Comparison of ENCODE assay signal across 22 mouse cellular contexts in genomic region chr2:167817030-167817429, GRCm38 (mm10).
DNase-seq lines count a peak whose midpoint lies in the region; ATAC-seq and TF ChIP-seq lines count a peak whose summit lies in the region.
"Had no signal": no experiment of that assay in that cellular context is flagged by ENCODE, and none has a peak within 500 bp of the region (broad histone marks: within the 10 kb centered on the region; RNA-seq: fewer than 3 reads in every experiment).

No protein-coding gene starts in this region.

- no peaks in the 10 kb centered on the region for H3K36me3 ChIP-seq in G1E (replicated peaks)
- H3K36me3 ChIP-seq: limb, embryonic 10.5 days; midbrain, embryonic 10.5 days had no signal

- H3K4me1 ChIP-seq in G1E (ENCODE audit: insufficient read depth, low read depth, low read length) = peaks cover 36% of the 10 kb centered on the region
- peaks cover 9% of the 10 kb centered on the region; the same call in 1 of the 2 replicates for H3K4me1 ChIP-seq in embryonic fibroblast, embryonic 13.5 days (ENCODE audit: control insufficient read depth, insufficient read depth, low read length)
- H3K4me1 ChIP-seq: forebrain, embryonic 13.5 days; midbrain, embryonic 10.5 days had no signal

- TF ChIP-seq CTCF in G1E (IDR thresholded peaks at IDR 0.05; ENCODE audit: low read depth, low read length) = no peak
- no peak for TF ChIP-seq CTCF in embryonic fibroblast, embryonic 13.5 days (IDR thresholded peaks at IDR 0.05; ENCODE audit: borderline replicate concordance, insufficient read depth, low read length)

- peak overlapping the region; percentile 28 for H3K27ac ChIP-seq in embryonic fibroblast, embryonic 13.5 days (ENCODE audit: insufficient read depth, low read length)
- H3K27ac ChIP-seq: forebrain, embryonic 13.5 days; gastrocnemius, adult 2 months; kidney, postnatal 0 days; limb, embryonic 10.5 days; macrophage; midbrain, embryonic 10.5 days had no signal

- peaks cover 80% of the 10 kb centered on the region for H3K27me3 ChIP-seq in G1E (ENCODE audit: insufficient read depth, low read length)
- H3K27me3 ChIP-seq: forebrain, embryonic 13.5 days had no signal

- peak overlapping the region; percentile 52; the same call in 1 of the 2 replicates for H3K4me3 ChIP-seq in G1E (ENCODE audit: low read depth, low read length)
- no peak overlapping the region for H3K4me3 ChIP-seq in embryonic fibroblast, embryonic 13.5 days (ENCODE audit: insufficient read depth, low read length)
- H3K4me3 ChIP-seq: erythroblast, embryonic 14.5 days; forebrain, embryonic 13.5 days; gastrocnemius, adult 2 months; limb, embryonic 10.5 days; midbrain, embryonic 10.5 days had no signal

- DNase-seq in 3134 (ENCODE audit: extremely low read depth, insufficient read length, low spot score) (peak; percentile 73), G1E (ENCODE audit: low spot score) (no peak), adipocyte (ENCODE audit: low spot score) (no peak)
- DNase-seq in right cerebral cortex, adult 2 months (ENCODE audit: low spot score in 2 of 2) = no peak
- no peak for DNase-seq in right cerebral cortex, postnatal 25 days
- no peak for DNase-seq in thymus, postnatal 10 days (ENCODE audit: low spot score in 2 of 2)
- DNase-seq: adrenal gland, postnatal 14 days; B cell, adult 2 months; cerebellum, adult 8-10 months; gastrocnemius, adult 2 months; kidney, adult 18-20 months; thymus, adult 2 months had no signal

- TF ChIP-seq POLR2A in embryonic fibroblast, embryonic 13.5 days (IDR thresholded peaks at IDR 0.05; ENCODE audit: low read depth, low read length) = no peak

- no peak for ATAC-seq in G1E (ENCODE audit: extremely low read depth, insufficient number of reproducible peaks, low FRiP score, poor library complexity, severe bottlenecking)
- 0 out of 2 replicates have a peak, but pooled peaks have one; percentile 9 for ATAC-seq in megakaryocyte progenitor cell, adult 5-6 weeks (replicated peaks; ENCODE audit: poor library complexity)
- ATAC-seq: forebrain, embryonic 13.5 days; hindbrain, embryonic 16.5 days; midbrain, embryonic 16.5 days had no signal

- H3K9me3 ChIP-seq in G1E (replicated peaks) = no peaks in the 10 kb centered on the region
- H3K9me3 ChIP-seq: forebrain, embryonic 13.5 days; limb, embryonic 10.5 days; midbrain, embryonic 10.5 days had no signal
